Mouse (Mus musculus): ENCODE measurements at regions not wholly inside any gene's neighbourhood (a gene's known extent, or its start where the extent isn't known, plus 50 kb on each side); places are given as distances from the start of the nearest gene placed in this dataset.
A peak's percentile ranks its signal among the peaks of the same experiment; 100 is the strongest.

- DNase-seq (ENCODE audit: low spot score): no peak
Measured at GRCm38 (mm10) chr12:54577235-54577634, 79.1 kb downstream of the Sptssa start.

DNA sequence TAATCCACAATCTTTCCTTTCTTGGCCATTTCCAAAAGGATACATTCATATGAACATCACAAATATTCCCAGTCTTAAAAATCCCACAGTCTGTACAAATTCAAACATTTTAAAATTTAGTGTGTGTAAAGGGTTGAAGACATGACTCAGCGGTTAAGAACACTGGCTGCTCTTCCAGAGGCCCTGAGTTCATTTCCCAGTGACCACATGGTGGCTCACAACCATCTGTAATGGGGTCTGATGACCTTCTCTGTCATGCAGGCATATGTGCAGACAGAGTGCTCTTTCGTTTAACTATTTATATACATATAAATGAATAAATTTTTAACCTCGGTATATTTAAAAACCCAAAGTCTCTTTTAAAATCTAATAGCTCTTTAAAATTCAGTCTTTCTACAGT lies 79.6 kb downstream of the Sptssa start:
- no peak for DNase-seq (ENCODE audit: low spot score)

GRCm38 (mm10) chr12:54572866-54573265 lies 83.5 kb downstream of the Sptssa start:
- no peak for DNase-seq (ENCODE audit: low spot score)

- no peak for DNase-seq (ENCODE audit: low spot score)
Measured at GRCm38 (mm10) chr12:54568078-54568931, 88.1 kb downstream of the Sptssa start.

DNA sequence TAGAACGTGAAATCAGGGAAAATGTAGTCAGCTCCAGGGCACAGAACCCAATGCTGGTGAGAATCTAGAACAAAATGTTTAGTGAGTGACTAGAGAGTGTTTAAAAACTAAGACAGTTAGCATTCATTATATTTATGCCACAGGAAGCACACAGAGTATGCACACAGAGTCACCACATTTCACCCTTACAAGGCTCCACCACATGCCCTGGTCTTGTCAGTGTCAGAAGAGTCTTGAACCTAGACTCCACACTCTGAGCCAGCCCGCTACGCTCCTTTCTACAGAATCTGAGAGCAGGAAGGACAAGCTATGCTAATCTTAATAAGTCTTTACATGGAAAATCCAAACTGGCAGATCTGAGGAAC lies 89.0 kb downstream of the Sptssa start:
- DNase-seq (ENCODE audit: low spot score): no peak

- DNase-seq (ENCODE audit: low spot score): no peak
Measured at GRCm38 (mm10) chr12:54566532-54567425, 89.6 kb downstream of the Sptssa start.

GRCm38 (mm10) chr12:54561981-54562380 lies 94.4 kb downstream of the Sptssa start:
- DNase-seq (ENCODE audit: low spot score): no peak

DNA sequence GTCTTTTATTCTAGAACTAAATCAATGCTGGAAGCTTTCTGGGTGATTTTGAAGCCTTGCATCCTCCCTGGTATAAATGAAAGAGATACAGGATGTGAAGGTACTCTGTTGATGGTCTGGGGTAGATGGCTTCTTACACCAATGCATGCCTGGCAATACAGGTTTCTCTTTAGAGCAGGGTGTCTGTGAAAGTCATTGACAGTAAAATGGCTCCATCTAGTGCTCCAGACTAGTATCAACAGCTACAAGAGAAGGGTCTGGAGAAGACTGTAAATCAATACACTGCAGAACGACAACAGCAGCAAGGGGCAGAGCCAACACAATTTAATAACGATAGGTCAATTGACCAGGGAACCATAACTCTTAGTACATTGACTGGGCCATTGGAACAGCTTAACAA lies 98.3 kb downstream of the Sptssa start:
- DNase-seq (ENCODE audit: low spot score): peak; percentile 14

DNA sequence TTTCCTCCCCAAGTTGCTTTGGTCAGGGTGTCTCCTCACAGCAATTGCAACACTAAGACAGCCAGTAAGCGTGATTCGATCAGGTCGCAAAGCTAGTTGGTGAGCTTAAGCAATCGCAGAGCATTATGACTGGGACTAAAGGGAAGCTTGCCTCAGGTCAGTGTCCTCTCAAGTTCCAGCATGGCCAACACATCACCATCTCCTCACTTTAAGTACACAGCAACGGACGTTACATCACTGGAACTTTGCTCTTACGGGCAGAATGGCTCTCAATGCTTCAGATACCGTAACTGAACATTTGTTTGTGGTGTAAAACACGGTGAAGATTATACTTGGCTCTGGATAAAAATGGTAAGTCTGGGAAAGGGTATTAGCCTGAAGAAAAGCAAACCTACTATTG lies 106.7 kb downstream of the Sptssa start:
- DNase-seq (ENCODE audit: low spot score): no peak

DNA sequence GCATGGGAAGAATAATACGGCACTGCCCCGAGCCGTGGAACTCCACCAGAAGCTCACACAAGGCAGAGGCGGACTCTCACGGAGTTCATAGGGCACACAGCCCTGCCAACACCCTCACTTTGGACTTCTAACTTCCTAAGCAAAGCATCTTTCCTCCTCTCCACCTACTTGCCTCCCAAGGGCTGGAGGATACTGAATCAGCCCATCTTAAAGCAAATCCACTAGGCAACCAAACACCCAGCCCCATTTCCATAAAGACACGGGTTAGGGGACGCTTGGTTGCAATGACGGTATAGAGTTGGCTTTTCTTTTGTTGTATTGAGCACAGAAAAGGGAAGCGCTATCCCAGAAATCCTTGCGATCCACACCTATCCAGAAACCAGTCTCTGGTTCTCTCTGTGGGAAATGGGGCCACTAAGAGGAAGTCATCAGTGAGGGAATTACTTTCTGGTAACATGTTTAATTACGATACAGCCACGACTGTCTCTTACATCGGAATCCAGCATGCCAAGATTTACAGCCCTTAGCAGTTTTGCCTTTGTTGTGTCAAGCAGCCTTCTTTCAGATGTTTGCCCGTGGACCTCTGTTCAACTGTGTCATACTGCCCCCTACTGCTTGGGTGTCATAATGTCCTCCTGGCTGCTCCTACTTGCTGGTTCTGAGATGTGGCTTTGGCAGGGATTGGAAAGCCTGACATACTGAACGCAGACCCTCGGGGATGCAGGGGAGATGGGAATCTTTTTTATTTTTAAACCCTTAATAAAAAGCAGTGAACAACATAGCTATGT lies 110.4 kb downstream of the Sptssa start:
- DNase-seq (ENCODE audit: low spot score): peak; percentile 74

DNA sequence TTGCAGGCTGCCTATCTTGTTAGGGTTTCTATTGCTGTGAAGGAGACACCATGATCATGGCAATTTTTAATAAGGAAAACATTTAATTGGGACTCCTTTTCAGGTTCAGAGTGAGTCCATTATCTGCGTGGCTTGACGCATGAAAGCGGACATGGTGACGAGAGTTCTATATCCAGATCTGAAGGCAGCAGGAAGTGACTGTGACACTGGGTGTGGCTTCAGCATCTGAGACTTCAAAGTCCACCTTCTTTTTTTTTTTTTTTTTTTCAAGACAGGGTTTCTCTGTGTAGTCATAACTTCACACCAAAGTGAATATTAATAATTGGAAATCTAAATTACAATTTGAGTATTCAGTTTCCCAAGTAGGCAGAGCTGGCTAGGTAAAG lies 118.1 kb downstream of the Sptssa start:
- no peak for DNase-seq (ENCODE audit: low spot score)

GRCm38 (mm10) chr12:54537690-54538319 lies 118.6 kb downstream of the Sptssa start:
- no peak for DNase-seq (ENCODE audit: low spot score)

GRCm38 (mm10) chr12:54537022-54537421 lies 119.4 kb downstream of the Sptssa start:
- DNase-seq (ENCODE audit: low spot score): no peak

GRCm38 (mm10) chr12:54535556-54536516 lies 120.5 kb downstream of the Sptssa start:
- no peak for DNase-seq (ENCODE audit: low spot score)

DNA sequence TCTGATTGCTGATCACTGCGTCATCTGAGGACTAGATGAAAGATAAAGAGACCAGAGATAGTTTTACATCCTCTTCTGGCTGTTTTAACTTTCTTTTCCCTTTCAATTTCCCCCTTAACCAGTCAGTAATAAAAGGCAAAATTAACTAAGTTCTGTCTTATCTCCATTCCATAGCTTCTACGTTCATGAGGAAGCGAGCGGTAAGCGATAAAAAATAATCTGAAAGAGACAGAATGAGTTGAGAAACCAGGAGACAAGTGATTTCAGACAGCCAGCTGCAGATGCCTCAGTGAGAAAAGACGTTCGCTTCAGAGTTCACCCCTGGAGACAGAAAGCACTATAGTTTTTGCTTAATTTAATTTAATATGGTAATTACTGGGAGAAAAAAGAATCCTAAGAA lies 121.5 kb downstream of the Sptssa start:
- DNase-seq (ENCODE audit: low spot score): no peak

GRCm38 (mm10) chr12:54533134-54533533 lies 123.2 kb downstream of the Sptssa start:
- no peak for DNase-seq (ENCODE audit: low spot score)

DNA sequence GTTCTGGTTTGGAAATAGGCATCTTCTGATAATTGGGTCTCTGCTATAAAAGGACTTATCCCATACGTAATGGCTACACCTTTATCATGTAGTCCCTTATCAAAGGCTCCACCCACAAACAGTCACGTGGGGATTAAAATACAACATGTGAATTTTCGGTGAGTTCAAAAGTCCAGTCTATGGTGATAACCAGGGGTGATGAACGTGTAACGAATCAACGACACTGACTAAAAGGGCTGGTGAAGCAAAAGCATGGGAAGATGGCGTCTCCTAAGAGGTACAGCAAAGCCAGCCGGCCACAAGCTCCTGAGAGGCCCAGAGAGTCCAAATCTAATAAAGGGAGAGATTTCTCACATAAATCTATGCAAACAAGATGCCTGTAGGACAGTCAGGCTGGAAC lies 124.3 kb downstream of the Sptssa start:
- no peak for DNase-seq (ENCODE audit: low spot score)

GRCm38 (mm10) chr12:54528046-54528445 lies 128.3 kb downstream of the Sptssa start:
- DNase-seq (ENCODE audit: low spot score): no peak

DNA sequence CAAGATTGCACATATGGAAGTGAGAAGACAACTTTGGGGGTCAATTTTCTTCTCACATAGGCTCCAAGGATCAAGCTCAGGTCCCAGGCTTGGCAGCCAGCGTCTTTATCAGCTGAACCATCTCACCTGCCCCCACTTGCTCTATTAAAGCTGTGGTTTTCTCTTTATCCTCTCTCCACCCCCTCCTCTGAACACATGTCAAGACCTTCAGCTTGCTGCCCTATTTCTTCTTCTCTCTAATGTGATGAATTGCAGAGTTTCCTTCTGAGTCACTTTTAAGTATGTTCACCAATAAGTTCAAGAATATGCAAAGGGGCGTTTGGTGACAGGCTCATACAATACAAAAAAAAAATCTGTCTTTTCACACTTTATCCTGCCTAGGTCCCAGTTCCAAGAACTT lies 128.8 kb downstream of the Sptssa start:
- no peak for DNase-seq (ENCODE audit: low spot score)

GRCm38 (mm10) chr12:54520406-54520805 lies 136.0 kb downstream of the Sptssa start:
- no peak for DNase-seq (ENCODE audit: low spot score)

GRCm38 (mm10) chr12:54519370-54519769 lies 137.0 kb downstream of the Sptssa start:
- DNase-seq (ENCODE audit: low spot score): no peak

Measured in ovary, postnatal 14 days (tissue).